Comparison of ENCODE assay signal across 8 mouse cellular contexts in the genomic region with DNA sequence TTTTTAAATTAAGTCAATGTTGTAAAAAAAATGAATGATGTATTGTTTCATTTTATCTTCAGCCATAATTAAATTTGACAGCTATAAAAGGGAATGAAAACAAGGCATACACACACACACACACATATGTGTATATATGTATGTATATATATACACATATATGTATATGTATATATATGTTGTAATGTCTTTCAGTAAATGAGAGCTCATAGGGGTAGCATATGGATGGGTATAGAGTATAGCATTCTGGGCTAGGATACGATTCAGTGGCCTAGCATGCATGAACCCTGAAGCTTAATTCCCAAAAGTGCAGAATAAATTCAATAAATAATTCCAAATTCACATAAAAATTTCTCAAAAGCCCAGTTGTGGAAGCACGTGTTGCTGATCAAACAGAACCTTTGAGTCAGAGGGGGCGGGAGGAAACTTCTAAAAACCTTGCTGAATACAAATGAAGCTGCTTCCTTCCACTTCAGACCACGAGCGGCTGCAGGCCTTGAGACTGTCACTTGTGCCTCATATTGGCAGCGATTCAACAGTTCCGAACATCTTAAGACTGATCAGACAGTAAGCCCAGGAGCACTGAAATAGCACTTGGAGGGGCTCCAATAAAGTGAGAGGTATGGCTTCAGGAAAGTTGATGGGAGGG. TPM values are rescaled to one million over a fixed set of nuclear protein-coding genes. Genes with fewer than 3 reads are reported as not detected.
DNase-seq lines count a peak whose midpoint lies in the region; TF ChIP-seq lines count a peak whose summit lies in the region.

No protein-coding gene starts in this region.

- no peaks in the 10 kb centered on the region for H3K27me3 ChIP-seq in kidney, adult 2 months (replicated peaks; ENCODE audit: control insufficient read depth, insufficient read depth, low read length)

- peak; percentile 25 for DNase-seq in kidney, adult 2 months
- DNase-seq in kidney, adult 18-20 months, result no peak
- DNase-seq in CD8-positive naive resting alpha-beta T cell, adult 2 months (ENCODE audit: low read depth in 2 of 2, low spot score in 2 of 2), result peak; percentile 33 to 60
- peak; percentile 37 for DNase-seq in adipocyte (ENCODE audit: low spot score)
- DNase-seq in natural killer cell, adult 2 months (ENCODE audit: low spot score in 2 of 2), result peak; percentile 58 to 60
- no peak for DNase-seq in left cerebral cortex, postnatal 10 days (ENCODE audit: extremely low spot score in 1 of 2, low spot score in 2 of 2)
- no peak for DNase-seq in frontal cortex, postnatal 36 days (ENCODE audit: low spot score in 2 of 2)
- no peak for DNase-seq in adrenal gland, postnatal 10 days

- 54% methylated on average over 7 of the region's 7 CpGs for WGBS in kidney, adult 2 months

- no peak overlapping the region for H3K27ac ChIP-seq in kidney, adult 2 months (ENCODE audit: insufficient read depth, low read depth, low read length)

- no peaks in the 10 kb centered on the region; the same call in 1 of the 2 replicates for H3K36me3 ChIP-seq in kidney, adult 2 months (ENCODE audit: control insufficient read depth, insufficient read depth, low read length)

- intact Hi-C loops in left cerebral cortex, postnatal 10 days (cut with DNase I), result loop anchor here (2.0 to 5.0 kb wide), 3 partner anchors 680 to 970 kb away; no protein-coding TSS in a partner anchor

- H3K4me1 ChIP-seq in kidney, adult 2 months (ENCODE audit: control insufficient read depth, insufficient read depth, low read length), result no peaks in the 10 kb centered on the region

- no peak for TF ChIP-seq CTCF in kidney, adult 2 months (conservative IDR thresholded peaks at IDR 0.05; ENCODE audit: insufficient read depth, insufficient read length, low read depth, low read length)

- no peak overlapping the region for H3K4me3 ChIP-seq in kidney, adult 2 months (ENCODE audit: insufficient read depth, low read depth, low read length)

- no peak for TF ChIP-seq POLR2A in kidney, adult 2 months (IDR thresholded peaks at IDR 0.05; ENCODE audit: low read depth, low read length)

RNA-seq across cellular contexts. Expression of a gene that starts 6.9 kb away (rescaled TPM):
- polyA plus RNA-seq in kidney, adult 2 months (2012; rRNA removed), result 5.6 and 5.7 TPM in 2 replicates
- total RNA-seq in left cerebral cortex, postnatal 10 days (2021), result 1 to 10 TPM; 2.4 to 2.9 TPM
- 1 to 10 TPM; 4.1 to 5.6 TPM for total RNA-seq in adrenal gland, postnatal 10 days (2021)

RNA-seq across cellular contexts. Expression of a gene that starts 51.8 kb away (rescaled TPM):
- polyA plus RNA-seq in kidney, adult 2 months (2012; rRNA removed), result 9.6 and 14.2 TPM in 2 replicates
- total RNA-seq in left cerebral cortex, postnatal 10 days (2021), result 10 to 100 TPM; 47.3 to 47.8 TPM
- 10 to 100 TPM; 32.7 to 35.4 TPM for total RNA-seq in adrenal gland, postnatal 10 days (2021)

Comparison
In these comparisons a context has a peak if more than half of its experiments do, and no peak if none do; other contexts are left out.
1. DNase-seq: peak in kidney, adult 2 months (single experiment), CD8-positive naive resting alpha-beta T cell, adult 2 months (2 of 2), adipocyte (single experiment) and natural killer cell, adult 2 months (2 of 2); none in kidney, adult 18-20 months (single experiment), left cerebral cortex, postnatal 10 days (0 of 2), frontal cortex, postnatal 36 days (0 of 2) and adrenal gland, postnatal 10 days (single experiment).